Mouse (Mus musculus) E14TG2a.4 (cell line): ENCODE results near the gene Drap1.

Source experiments
- CTCF ChIP-seq: conservative IDR thresholded peaks from 2 replicates; pipeline ENCODE4 v1.5.1; 2014; ENCODE audit warnings: low read length
- NANOG ChIP-seq: IDR thresholded peaks from 2 replicates; pipeline ENCODE4 v1.6.1; 2014; ENCODE audit warnings: borderline replicate concordance, low read length, mixed read lengths
- POU5F1 ChIP-seq: IDR thresholded peaks from 2 replicates; pipeline ENCODE4 v1.6.1; 2014; ENCODE audit warnings: low read length, borderline replicate concordance

GRCm38 (mm10) chr19:5433951-5434350 is 9.2 kb upstream of the Drap1 start:
- TF ChIP-seq CTCF = no peak
- no peak for TF ChIP-seq POU5F1
- no peak for TF ChIP-seq NANOG
